Mouse (Mus musculus): Measurements from ENCODE around the gene Cd180.

GRCm38 (mm10) chr13:102765216-102765615, 71.9 kb downstream of the Cd180 start:
- TF ChIP-seq CTCF (conservative IDR thresholded peaks at IDR 0.05; ENCODE audit: low read length) (no peak), NANOG (IDR thresholded peaks at IDR 0.05; ENCODE audit: borderline replicate concordance, low read length) (no peak), POU5F1 (IDR thresholded peaks at IDR 0.05; ENCODE audit: borderline replicate concordance, low read length) (no peak)

Measured in E14TG2a.4 (cell line).